Mouse (Mus musculus) adipocyte (in vitro differentiated cells): ENCODE results near the gene Abhd18.

Experiments used
- DNase-seq: peaks from one replicate; pipeline ENCODE4 v3.0.0-alpha.2; 2016; ENCODE audit warnings: low spot score

Abhd18 gene

GRCm38 (mm10) chr3:40950601-40951201, 103.9 kb downstream of the Abhd18 start:
- DNase-seq: peak; percentile 26

GRCm38 (mm10) chr3:40951365-40951764, 104.6 kb downstream of the Abhd18 start:
- DNase-seq: peak; percentile 34

- peak; percentile 50 for DNase-seq
Measured at GRCm38 (mm10) chr3:40952606-40953005, 105.8 kb downstream of the Abhd18 start.

- no peak for DNase-seq
Measured at GRCm38 (mm10) chr3:40954792-40955191, 108.0 kb downstream of the Abhd18 start.

GRCm38 (mm10) chr3:40958831-40959230, 112.1 kb downstream of the Abhd18 start:
- DNase-seq: no peak

- no peak for DNase-seq
Measured at GRCm38 (mm10) chr3:40980758-40981157, 134.0 kb downstream of the Abhd18 start.

- DNase-seq: no peak
Measured at GRCm38 (mm10) chr3:40987539-40987938, 140.8 kb downstream of the Abhd18 start.
